Mouse (Mus musculus): ENCODE results near the gene Ift122. TPM values are rescaled to one million over a fixed set of nuclear protein-coding genes. Genes with fewer than 3 reads are reported as not detected.

Gene Ift122
- 0.79 TPM for polyA plus RNA-seq (2014; fragmentation: Illumina TruSeq; extraction: RNeasy Lipid Tissue Mini Kit (QIAGEN cat#74804); ENCODE audit: low read depth, low replicate concordance)

GRCm38 (mm10) chr6:115853091-115853813 lies at the start of gene Ift122, which contains the start of gene Mbd4:
TSS of gene Ift122 (plus strand) at chr6:115853470.
TSS of gene Mbd4 (minus strand) at chr6:115853371.

GRCm38 (mm10) chr6:115808488-115809231 lies 44.6 kb upstream of the Ift122 start, which contains the start of gene Rpl32:
TSS of gene Rpl32 (minus strand) at chr6:115808747.

GRCm38 (mm10) chr6:115838161-115838597 lies 15.1 kb upstream of the Ift122 start, which contains the start of gene Efcab12:
TSS of gene Efcab12 (minus strand) at chr6:115838412.

GRCm38 (mm10) chr6:115931639-115932038 lies 78.4 kb downstream of the Ift122 start, which contains the start of gene Rho:
TSS of gene Rho (plus strand) at chr6:115931748.

GRCm38 (mm10) chr6:115944638-115945037 lies 91.4 kb downstream of the Ift122 start, which contains the start of gene H1foo:
TSS of gene H1foo (plus strand) at chr6:115944938.

Other genes starting within 250 kb of the Ift122 start
- 26.3 TPM for gene Raf1, start 176.8 kb upstream of the Ift122 start, polyA plus RNA-seq (2014; fragmentation: Illumina TruSeq; extraction: RNeasy Lipid Tissue Mini Kit (QIAGEN cat#74804); ENCODE audit: low read depth, low replicate concordance)
- gene Tmem40, start 91.1 kb upstream of the Ift122 start, polyA plus RNA-seq (2014; fragmentation: Illumina TruSeq; extraction: RNeasy Lipid Tissue Mini Kit (QIAGEN cat#74804); ENCODE audit: low read depth, low replicate concordance), result not detected
- gene Cand2, start 78.9 kb upstream of the Ift122 start, polyA plus RNA-seq (2014; fragmentation: Illumina TruSeq; extraction: RNeasy Lipid Tissue Mini Kit (QIAGEN cat#74804); ENCODE audit: low read depth, low replicate concordance), result 0.11 TPM
- gene Rpl32, start 44.7 kb upstream of the Ift122 start, polyA plus RNA-seq (2014; fragmentation: Illumina TruSeq; extraction: RNeasy Lipid Tissue Mini Kit (QIAGEN cat#74804); ENCODE audit: low read depth, low replicate concordance), result 153 TPM
- gene Efcab12, start 15.1 kb upstream of the Ift122 start, polyA plus RNA-seq (2014; fragmentation: Illumina TruSeq; extraction: RNeasy Lipid Tissue Mini Kit (QIAGEN cat#74804); ENCODE audit: low read depth, low replicate concordance), result not detected
- 1.2 TPM for gene Mbd4, start 99 bp upstream of the Ift122 start, polyA plus RNA-seq (2014; fragmentation: Illumina TruSeq; extraction: RNeasy Lipid Tissue Mini Kit (QIAGEN cat#74804); ENCODE audit: low read depth, low replicate concordance)
- gene Rho, start 78.3 kb downstream of the Ift122 start, polyA plus RNA-seq (2014; fragmentation: Illumina TruSeq; extraction: RNeasy Lipid Tissue Mini Kit (QIAGEN cat#74804); ENCODE audit: low read depth, low replicate concordance), result not detected
- not detected for gene H1foo, start 91.5 kb downstream of the Ift122 start, polyA plus RNA-seq (2014; fragmentation: Illumina TruSeq; extraction: RNeasy Lipid Tissue Mini Kit (QIAGEN cat#74804); ENCODE audit: low read depth, low replicate concordance)
- 11.1 TPM for gene Plxnd1, start 141.5 kb downstream of the Ift122 start, polyA plus RNA-seq (2014; fragmentation: Illumina TruSeq; extraction: RNeasy Lipid Tissue Mini Kit (QIAGEN cat#74804); ENCODE audit: low read depth, low replicate concordance)